Mouse (Mus musculus) myocyte (in vitro differentiated cells): ENCODE measurements around the gene B4galt3. TPM values are rescaled to one million over a fixed set of nuclear protein-coding genes. Genes with fewer than 3 reads are reported as not detected.

Experiments used
- H3K27me3 ChIP-seq: one replicate; pipeline ENCODE4 v1.6.1; 2011; ENCODE audit not compliant: control insufficient read depth, insufficient read depth, insufficient read length
- H3K36me3 ChIP-seq: one replicate; pipeline ENCODE4 v1.6.1; 2011; ENCODE audit not compliant: control insufficient read depth, insufficient read depth
- H3K4me2 ChIP-seq: one replicate; pipeline ENCODE4 v1.6.1; 2011; ENCODE audit warnings: low read depth, control low read depth
- H3K4me3 ChIP-seq: one replicate; pipeline ENCODE4 v1.5.1; 2011; ENCODE audit warnings: mild to moderate bottlenecking, control low read depth, moderate library complexity
- H3K79me2 ChIP-seq: one replicate; pipeline ENCODE4 v1.6.1; 2011; ENCODE audit not compliant: control insufficient read depth, insufficient read depth
- H3ac ChIP-seq: one replicate; pipeline ENCODE4 v1.6.1; 2011; ENCODE audit not compliant: control insufficient read depth, insufficient read length
- CEBPB ChIP-seq: IDR thresholded peaks from 2 replicates; pipeline ENCODE4 v1.6.1; 2011; ENCODE audit warnings: mild to moderate bottlenecking, moderate library complexity; ENCODE audit not compliant: poor library complexity, insufficient read depth, severe bottlenecking
- E2F4 ChIP-seq: IDR thresholded peaks from one replicate; pipeline ENCODE4 v1.6.1; 2011; ENCODE audit warnings: mild to moderate bottlenecking, control low read depth, moderate library complexity; ENCODE audit not compliant: insufficient read depth
- MAX ChIP-seq: IDR thresholded peaks from one replicate; pipeline ENCODE4 v1.6.1; 2011; ENCODE audit warnings: low read depth, mild to moderate bottlenecking, control low read depth
- MYOD1 ChIP-seq, 3 experiments: IDR thresholded peaks; one replicate each; pipeline ENCODE4 v1.6.1; 2011; ENCODE audit warnings: control low read depth in 2 of 3, low read depth in 2 of 3, mild to moderate bottlenecking in 2 of 3, moderate library complexity in 1 of 3; ENCODE audit not compliant: insufficient read length in 2 of 3, control insufficient read depth in 1 of 3
- MYOG ChIP-seq, 3 experiments: IDR thresholded peaks; one replicate each; pipeline ENCODE4 v1.6.1; 2011; ENCODE audit warnings: control low read depth in 2 of 3, low read depth in 2 of 3, mild to moderate bottlenecking in 2 of 3; ENCODE audit not compliant: insufficient read length in 2 of 3, control insufficient read depth in 1 of 3, insufficient read depth in 1 of 3
- POLR2A ChIP-seq: IDR thresholded peaks from one replicate; pipeline ENCODE4 v1.6.1; 2011; ENCODE audit warnings: low read depth, mild to moderate bottlenecking, control low read depth, moderate library complexity; ENCODE audit not compliant: insufficient read length
- POLR2AphosphoS2 ChIP-seq: IDR thresholded peaks from one replicate; pipeline ENCODE4 v1.6.1; 2011; ENCODE audit warnings: low read depth, control low read depth; ENCODE audit not compliant: insufficient read length
- REST ChIP-seq: IDR thresholded peaks from one replicate; pipeline ENCODE4 v1.6.1; 2011; ENCODE audit warnings: mild to moderate bottlenecking, control low read depth, moderate library complexity; ENCODE audit not compliant: insufficient read depth, insufficient read length
- SRF ChIP-seq: IDR thresholded peaks from one replicate; pipeline ENCODE4 v1.6.1; 2011; ENCODE audit warnings: low read depth; ENCODE audit not compliant: control insufficient read depth, insufficient read length
- TCF12 ChIP-seq: IDR thresholded peaks from one replicate; pipeline ENCODE4 v1.6.1; 2011; ENCODE audit warnings: mild to moderate bottlenecking, control low read depth; ENCODE audit not compliant: poor library complexity, insufficient read depth, severe bottlenecking
- TCF3 ChIP-seq: IDR thresholded peaks from one replicate; pipeline ENCODE4 v1.6.1; 2011; ENCODE audit warnings: low read depth, control low read depth; ENCODE audit not compliant: insufficient read length
- USF1 ChIP-seq: IDR thresholded peaks from one replicate; pipeline ENCODE4 v1.6.1; 2011; ENCODE audit warnings: low read depth, mild to moderate bottlenecking, control low read depth, moderate library complexity
- polyA plus RNA-seq: library from polyadenylated mRNA; unstranded; fragments of >200 nt; fragmentation: generic; extraction: Trizol; gene quantifications from one replicate; pipeline ENCODE4 v1.2.1, GENCODE M21; 2012; ENCODE audit warnings: missing spikeins

Gene B4galt3
- polyA plus RNA-seq, 1 experiment = 19.3 TPM

DNA sequence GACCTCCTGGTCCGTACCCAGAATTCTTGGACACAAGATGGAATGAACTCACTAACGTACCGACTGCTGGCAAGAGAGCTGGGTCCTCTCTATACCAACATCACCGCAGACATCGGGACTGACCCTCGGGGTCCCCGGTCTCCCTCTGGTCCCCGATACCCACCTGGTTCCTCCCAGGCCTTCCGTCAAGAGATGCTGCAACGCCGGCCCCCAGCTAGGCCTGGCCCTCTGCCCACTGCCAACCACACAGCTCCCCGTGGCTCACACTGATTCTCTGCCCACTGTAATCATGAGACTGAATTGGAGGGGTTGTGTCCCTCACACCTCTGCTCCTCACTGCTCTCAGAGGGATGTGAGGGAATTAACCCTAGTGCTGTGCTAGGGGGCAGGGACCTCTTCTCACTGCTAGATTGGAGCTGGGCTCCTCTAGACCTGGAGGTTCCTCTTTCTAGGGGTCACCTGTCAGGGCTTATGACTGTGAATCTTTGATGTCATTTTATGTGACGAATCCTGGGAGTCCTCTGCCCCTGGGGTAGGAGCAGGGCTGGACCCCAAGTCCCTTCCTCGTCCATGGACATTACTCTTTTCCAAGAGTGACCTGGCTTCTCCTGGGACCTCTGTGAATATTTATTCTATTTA lies 6.1 kb downstream of the B4galt3 start:
- Histone ChIP-seq H3K4me2 (no peak overlapping the region), H3K36me3 (peaks cover 10% of the 10 kb centered on the region), H3K79me2 (no peaks in the 10 kb centered on the region), H3K27me3 (no peaks in the 10 kb centered on the region), H3K4me3 (no peak overlapping the region), H3ac (no peak overlapping the region)
- no peak for TF ChIP-seq TCF12
- no peak for TF ChIP-seq MYOD1 (IDR thresholded peaks at IDR 0.05; ENCODE audit: control insufficient read depth in 1 of 3, insufficient read length in 2 of 3, low read depth in 2 of 3)
- no peak for TF ChIP-seq CEBPB
- no peak for TF ChIP-seq REST
- TF ChIP-seq TCF3 = no peak

DNA sequence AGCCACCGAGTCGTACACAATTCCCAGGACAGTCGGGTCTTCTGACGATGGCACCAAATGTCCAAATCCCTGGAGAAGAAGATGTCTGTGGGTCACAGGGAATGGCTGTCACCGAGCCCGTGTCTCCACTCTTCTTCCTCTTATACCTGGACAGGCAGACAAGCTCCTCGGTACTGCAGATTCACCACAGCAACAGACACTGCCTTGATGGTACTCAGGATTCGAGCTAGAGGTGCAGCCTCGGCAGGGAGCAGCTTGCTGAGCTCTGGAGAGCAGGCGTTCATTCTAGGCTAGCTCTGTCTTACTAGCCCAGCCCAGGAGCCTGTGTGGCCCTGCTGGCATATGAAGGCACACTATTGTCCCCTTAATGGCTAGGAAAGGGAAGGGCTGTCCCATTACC lies 7.6 kb downstream of the B4galt3 start:
- Histone ChIP-seq H3K27me3 (no peaks in the 10 kb centered on the region), H3K4me2 (no peak overlapping the region), H3K79me2 (no peaks in the 10 kb centered on the region), H3K4me3 (no peak overlapping the region), H3ac (no peak overlapping the region), H3K36me3 (peaks cover 10% of the 10 kb centered on the region)
- TF ChIP-seq CEBPB = no peak
- no peak for TF ChIP-seq POLR2AphosphoS2
- no peak for TF ChIP-seq E2F4
- TF ChIP-seq MYOG (IDR thresholded peaks at IDR 0.05; ENCODE audit: control insufficient read depth in 1 of 3, insufficient read depth in 1 of 3, insufficient read length in 2 of 3, low read depth in 2 of 3) = no peak
- TF ChIP-seq TCF12 = no peak
- TF ChIP-seq POLR2A = no peak
- no peak for TF ChIP-seq USF1
- TF ChIP-seq MAX = no peak
- no peak for TF ChIP-seq SRF

DNA sequence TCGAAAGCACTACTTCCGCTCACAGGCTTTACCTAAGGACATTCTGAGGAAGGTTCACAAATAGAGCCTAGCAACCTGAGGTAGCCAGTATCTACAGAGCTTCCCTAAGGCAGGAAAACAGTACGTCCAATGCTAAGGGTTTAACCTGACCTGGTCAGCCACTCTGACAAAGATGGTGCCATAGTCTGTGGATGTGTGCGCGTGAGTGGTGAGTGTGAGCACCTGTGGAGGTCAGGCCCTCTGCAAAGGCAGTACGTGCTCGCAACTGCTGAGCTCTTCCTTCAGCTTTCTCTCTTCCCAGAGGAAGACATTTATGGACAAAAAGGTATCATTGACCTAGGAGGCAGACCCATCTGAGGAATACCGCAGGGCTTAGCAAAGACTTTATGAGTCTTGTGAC lies 8.3 kb downstream of the B4galt3 start:
- Histone ChIP-seq H3K4me2 (no peak overlapping the region), H3K4me3 (no peak overlapping the region), H3ac (no peak overlapping the region), H3K27me3 (no peaks in the 10 kb centered on the region), H3K36me3 (peaks cover 10% of the 10 kb centered on the region), H3K79me2 (no peaks in the 10 kb centered on the region)
- TF ChIP-seq MYOD1 (IDR thresholded peaks at IDR 0.05; ENCODE audit: control insufficient read depth in 1 of 3, insufficient read length in 2 of 3, low read depth in 2 of 3) (no peak), REST (no peak), TCF3 (no peak), USF1 (no peak), MYOG (IDR thresholded peaks at IDR 0.05; ENCODE audit: control insufficient read depth in 1 of 3, insufficient read depth in 1 of 3, insufficient read length in 2 of 3, low read depth in 2 of 3) (no peak), POLR2AphosphoS2 (no peak), TCF12 (no peak), E2F4 (no peak), CEBPB (no peak), POLR2A (no peak)

DNA sequence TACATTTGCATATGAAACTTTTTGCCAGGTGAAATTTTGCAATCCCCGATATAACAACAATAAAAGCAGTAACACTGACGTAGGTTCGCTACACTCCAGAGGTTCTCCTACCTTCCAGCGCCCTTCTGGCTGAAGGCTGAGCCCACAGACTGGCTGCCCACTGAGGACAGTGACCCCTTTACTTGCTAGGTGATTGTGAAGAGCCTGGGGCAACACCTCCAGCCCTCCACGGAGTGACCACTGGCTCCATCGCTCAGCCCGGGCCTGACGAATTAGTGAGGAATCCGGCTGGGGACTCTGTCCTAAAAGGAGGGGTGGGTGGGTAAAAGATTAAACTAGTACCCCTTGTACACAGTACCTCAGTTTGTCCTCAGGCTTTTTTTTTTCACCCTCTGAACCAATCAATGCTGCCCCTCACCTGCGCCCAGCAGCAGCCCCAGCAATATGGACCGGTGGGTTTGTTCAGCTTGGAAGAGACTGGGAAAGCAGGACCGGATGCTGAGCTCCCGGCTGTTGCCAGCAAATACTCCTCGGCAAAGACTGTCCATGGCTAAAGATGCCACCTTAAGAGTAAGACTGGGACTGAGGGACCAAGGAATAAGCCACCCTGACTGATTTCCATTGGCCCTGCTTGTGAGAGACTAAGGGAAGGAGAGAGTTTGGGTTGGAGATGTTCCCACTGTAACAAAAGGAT lies 9.0 kb downstream of the B4galt3 start:
- H3K4me3 ChIP-seq = no peak overlapping the region
- no peak for TF ChIP-seq USF1
- no peak for TF ChIP-seq TCF3
- no peak for TF ChIP-seq MAX
- TF ChIP-seq MYOG (IDR thresholded peaks at IDR 0.05; ENCODE audit: control insufficient read depth in 1 of 3, insufficient read depth in 1 of 3, insufficient read length in 2 of 3, low read depth in 2 of 3) = no peak
- TF ChIP-seq CEBPB = no peak
- TF ChIP-seq SRF = no peak
- no peak for TF ChIP-seq POLR2AphosphoS2
- no peak for TF ChIP-seq REST
- no peak for TF ChIP-seq E2F4
- TF ChIP-seq POLR2A = no peak
- no peak for TF ChIP-seq MYOD1 (IDR thresholded peaks at IDR 0.05; ENCODE audit: control insufficient read depth in 1 of 3, insufficient read length in 2 of 3, low read depth in 2 of 3)
- no peak for TF ChIP-seq TCF12
- H3K36me3 ChIP-seq = peaks cover 5% of the 10 kb centered on the region

DNA sequence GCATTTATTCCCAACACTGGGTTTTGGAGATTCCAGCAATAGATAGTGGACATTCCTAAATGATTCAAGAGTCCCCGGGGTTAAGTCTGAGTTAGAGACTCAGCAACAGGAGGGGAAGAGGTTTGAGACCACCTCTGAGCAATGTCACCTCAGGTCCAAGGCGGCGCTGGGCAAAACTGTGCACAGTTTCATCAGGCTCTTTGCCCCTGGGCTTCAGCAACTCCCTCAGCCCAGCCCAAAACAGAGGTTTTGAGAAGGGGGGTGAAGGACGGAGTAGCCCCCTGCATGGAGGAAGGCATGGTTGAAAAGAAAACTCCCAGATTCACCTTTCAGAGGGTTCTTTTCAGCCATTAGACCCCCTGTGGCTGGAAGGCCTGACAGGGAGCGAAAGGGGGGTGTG lies 9.6 kb downstream of the B4galt3 start:
- Histone ChIP-seq H3K4me2 (peak overlapping the region; percentile 82), H3K4me3 (peak overlapping the region; percentile 60), H3ac (no peak overlapping the region), H3K36me3 (peaks cover under 1% of the 10 kb centered on the region), H3K79me2 (no peaks in the 10 kb centered on the region), H3K27me3 (no peaks in the 10 kb centered on the region)
- TF ChIP-seq MYOG (IDR thresholded peaks at IDR 0.05; ENCODE audit: control insufficient read depth in 1 of 3, insufficient read depth in 1 of 3, insufficient read length in 2 of 3, low read depth in 2 of 3) = no peak

More for the DNA sequence above, 9.0 kb downstream of the B4galt3 start:
- Histone ChIP-seq H3ac (no peak overlapping the region), H3K4me2 (no peak overlapping the region), H3K79me2 (no peaks in the 10 kb centered on the region), H3K27me3 (no peaks in the 10 kb centered on the region)
